Mouse (Mus musculus) frontal cortex, postnatal 25 days (tissue): Measurements from ENCODE around the gene Plcz1.

Experiments
- DNase-seq, 2 experiments: peaks; one replicate each; pipeline ENCODE4 v3.0.0; 2022; ENCODE audit warnings: low spot score in 2 of 2

The Plcz1 gene

GRCm38 (mm10) chr6:140041357-140041756, at the start of gene Plcz1:
Gene Plcz1, minus strand, starts transcription at chr6:140041457.
- DNase-seq = no peak

- DNase-seq = no peak
These were observed 48.6 kb upstream of the Plcz1 start for GRCm38 (mm10) chr6:140089855-140090254.

- no peak for DNase-seq
These were observed 40.5 kb upstream of the Plcz1 start for GRCm38 (mm10) chr6:140081739-140082138.

GRCm38 (mm10) chr6:140080933-140081332, 39.7 kb upstream of the Plcz1 start:
- no peak for DNase-seq

- DNase-seq = no peak
These were observed 27.9 kb upstream of the Plcz1 start for GRCm38 (mm10) chr6:140069177-140069576.

GRCm38 (mm10) chr6:140054271-140054928, 13.1 kb upstream of the Plcz1 start:
- no peak for DNase-seq

GRCm38 (mm10) chr6:140051476-140051875, 10.2 kb upstream of the Plcz1 start:
- no peak for DNase-seq

GRCm38 (mm10) chr6:140040952-140041351, 305 bp downstream of the Plcz1 start, which contains the start of gene Capza3:
Gene Capza3, plus strand, starts transcription at chr6:140041252.
- DNase-seq = no peak

- no peak for DNase-seq
These were observed 16.9 kb downstream of the Plcz1 start for GRCm38 (mm10) chr6:140024404-140024803.

- DNase-seq = no peak
These were observed 36.1 kb downstream of the Plcz1 start for GRCm38 (mm10) chr6:140005181-140005580.

- no peak for DNase-seq
These were observed 51.7 kb downstream of the Plcz1 start for GRCm38 (mm10) chr6:139989597-139989996.

GRCm38 (mm10) chr6:139989075-139989474, 52.2 kb downstream of the Plcz1 start:
- no peak for DNase-seq

- DNase-seq = no peak
These were observed 54.7 kb downstream of the Plcz1 start for GRCm38 (mm10) chr6:139986564-139986963.

GRCm38 (mm10) chr6:139984069-139984468, 57.2 kb downstream of the Plcz1 start:
- no peak for DNase-seq

- DNase-seq = no peak
These were observed 60.2 kb downstream of the Plcz1 start for GRCm38 (mm10) chr6:139981061-139981460.

- DNase-seq = no peak
These were observed 63.1 kb downstream of the Plcz1 start for GRCm38 (mm10) chr6:139978114-139978513.

- DNase-seq = no peak
These were observed 66.6 kb downstream of the Plcz1 start for GRCm38 (mm10) chr6:139974668-139975067.

GRCm38 (mm10) chr6:139971608-139972298, 69.5 kb downstream of the Plcz1 start:
- no peak for DNase-seq

GRCm38 (mm10) chr6:139966684-139967083, 74.6 kb downstream of the Plcz1 start:
- DNase-seq = no peak

GRCm38 (mm10) chr6:139964895-139965294, 76.4 kb downstream of the Plcz1 start:
- DNase-seq = no peak

- no peak for DNase-seq
These were observed 77.5 kb downstream of the Plcz1 start for GRCm38 (mm10) chr6:139963775-139964174.

- DNase-seq = no peak
These were observed 83.6 kb downstream of the Plcz1 start for GRCm38 (mm10) chr6:139957531-139958241.

GRCm38 (mm10) chr6:139953596-139953995, 87.7 kb downstream of the Plcz1 start:
- no peak for DNase-seq
